In genomic region chr15:101173421-101174211, GRCm38 (mm10) we compare ENCODE assay signal across 8 mouse cellular contexts. TPM values are rescaled to one million over a fixed set of nuclear protein-coding genes. Genes with fewer than 3 reads are reported as not detected.
A peak's percentile ranks its signal among the peaks of the same experiment; 100 is the strongest.
DNase-seq lines count a peak whose midpoint lies in the region; ATAC-seq and TF ChIP-seq lines count a peak whose summit lies in the region.

TSS of gene Acvr1b (plus strand) at chr15:101174067.

- no peak for TF ChIP-seq EP300 in MEL (IDR thresholded peaks at IDR 0.05; ENCODE audit: low read depth in 1 of 2, low read length in 2 of 2)

- H3K9ac ChIP-seq in MEL (ENCODE audit: control insufficient read depth, low read depth, low read length, poor library complexity, severe bottlenecking), result peak within 1 kb of the TSS; percentile 88
- H3K9ac ChIP-seq in lung, embryonic 14.5 days, result peak within 1 kb of the TSS; percentile 90

- peak within 1 kb of the TSS; percentile 70 for H3K27ac ChIP-seq in MEL (ENCODE audit: control insufficient read depth, low read depth, low read length)
- H3K27ac ChIP-seq in lung, embryonic 14.5 days (ENCODE audit: low read depth), result peak within 1 kb of the TSS; percentile 75

- peaks cover 34% of the 10 kb centered on the region for H3K79me2 ChIP-seq in MEL (ENCODE audit: control insufficient read depth, insufficient read depth, low read length, poor library complexity)

- H3K4me1 ChIP-seq in MEL (ENCODE audit: control insufficient read depth in 1 of 2, insufficient read depth in 2 of 2, low read length in 2 of 2), result peaks cover 46 to 58% of the 10 kb centered on the region in 2 experiments
- peaks cover 16% of the 10 kb centered on the region; the same call in 1 of the 2 replicates for H3K4me1 ChIP-seq in lung, embryonic 14.5 days (ENCODE audit: insufficient read depth)

- H3K36me3 ChIP-seq in MEL (ENCODE audit: control insufficient read depth in 1 of 2, insufficient read depth in 2 of 2, low read length in 2 of 2), result peaks cover 0 to 68% of the 10 kb centered on the region in 2 experiments; a peak in 2 of 4 replicates
- no peaks in the 10 kb centered on the region for H3K36me3 ChIP-seq in lung, embryonic 14.5 days (ENCODE audit: insufficient read depth)

- peak; percentile 94 for DNase-seq in MEL (ENCODE audit: low read depth, low spot score)
- DNase-seq in cerebellum, adult 18-20 months, result peak; percentile 89 to 95
- DNase-seq in layer of hippocampus, adult 8-10 months (ENCODE audit: low spot score in 2 of 2), result peak; percentile 77 to 80
- DNase-seq in lung, embryonic 14.5 days, result peak; percentile 96
- DNase-seq in testis, postnatal 14 days (ENCODE audit: low spot score), result peak; percentile 90

- peak within 1 kb of the TSS; percentile 93 for H3K4me2 ChIP-seq in lung, embryonic 14.5 days

- H3K4me3 ChIP-seq in MEL (ENCODE audit: control insufficient read depth in 1 of 2, insufficient read depth in 1 of 2, low read depth in 2 of 2, low read length in 2 of 2), result peak within 1 kb of the TSS; percentile 85 to 93
- H3K4me3 ChIP-seq in lung, embryonic 14.5 days (ENCODE audit: low read depth, low read length), result peak within 1 kb of the TSS; percentile 79

- no peak for TF ChIP-seq CTCF in MEL (IDR thresholded peaks at IDR 0.05 in 2 of 3, conservative IDR thresholded peaks at IDR 0.05 in 1 of 3; ENCODE audit: control insufficient read depth in 1 of 3, insufficient read depth in 1 of 3, low read depth in 2 of 3, low read length in 3 of 3, poor library complexity in 1 of 3, severe bottlenecking in 1 of 3)
- TF ChIP-seq CTCF in lung, embryonic 14.5 days (IDR thresholded peaks at IDR 0.05; ENCODE audit: low read depth), result no peak

- TF ChIP-seq POLR2A in MEL (IDR thresholded peaks at IDR 0.05; ENCODE audit: control insufficient read depth in 1 of 2, insufficient read depth in 1 of 2, low read depth in 1 of 2, low read length in 2 of 2, poor library complexity in 1 of 2), result peak; percentile 78 to 91; a peak in 3 of 4 replicates

- ATAC-seq in frontal cortex, adult (ENCODE audit: low TSS enrichment), result peak; percentile 69
- peak; percentile 87 to 88 for ATAC-seq in hematopoietic stem cell, adult 5-6 weeks (replicated peaks in 1 of 2; ENCODE audit: insufficient read depth in 1 of 2, low FRiP score in 2 of 2, low TSS enrichment in 1 of 2, low read depth in 1 of 2, poor library complexity in 2 of 2, severe bottlenecking in 2 of 2)
- peak; percentile 91 for ATAC-seq in lung, embryonic 14.5 days (ENCODE audit: insufficient read depth)
- peak; percentile 82 for ATAC-seq in neutrophil, adult 5-6 weeks (ENCODE audit: extremely low read depth, insufficient number of reproducible peaks, low FRiP score, poor library complexity, severe bottlenecking)

- no peaks in the 10 kb centered on the region for H3K27me3 ChIP-seq in MEL (ENCODE audit: control insufficient read depth in 1 of 2, insufficient read depth in 2 of 2, low read length in 2 of 2)
- no peaks in the 10 kb centered on the region for H3K27me3 ChIP-seq in lung, embryonic 14.5 days (ENCODE audit: insufficient read depth, low read length)

- WGBS in lung, embryonic 14.5 days, result under 1% methylated on average over 30 of the region's 87 CpGs

- no peak for TF ChIP-seq RAD21 in MEL (IDR thresholded peaks at IDR 0.05; ENCODE audit: low read depth, low read length)

- no peaks in the 10 kb centered on the region for H3K9me3 ChIP-seq in MEL (replicated peaks; ENCODE audit: insufficient read depth, low read length)
- no peaks in the 10 kb centered on the region for H3K9me3 ChIP-seq in lung, embryonic 14.5 days (ENCODE audit: low read depth, low read length)

TF ChIP-seq in MEL, 35 proteins besides CTCF, POLR2A, EP300 and RAD21:
- TF ChIP-seq UBTF (IDR thresholded peaks at IDR 0.05; ENCODE audit: borderline replicate concordance, insufficient read depth, low read depth, low read length), result peak; percentile 90
- TF ChIP-seq NRF1 (IDR thresholded peaks at IDR 0.05; ENCODE audit: insufficient read depth, low read depth, low read length, poor library complexity, severe bottlenecking), result peak; percentile 66
- no peak for TF ChIP-seq ZKSCAN1 (IDR thresholded peaks at IDR 0.05; ENCODE audit: low read depth, low read length)
- no peak for TF ChIP-seq ETS1 (IDR thresholded peaks at IDR 0.05; ENCODE audit: low read depth, low read length)
- TF ChIP-seq ZMIZ1 (IDR thresholded peaks at IDR 0.05; ENCODE audit: low read depth, low read length), result peak; percentile 76
- TF ChIP-seq SMC3 (IDR thresholded peaks at IDR 0.05; ENCODE audit: low read depth, low read length), result no peak
- 0 out of 2 replicates have a peak, but pooled peaks have one; percentile 20 for TF ChIP-seq ELF1 (IDR thresholded peaks at IDR 0.05; ENCODE audit: low read depth, low read length)
- TF ChIP-seq TBP (IDR thresholded peaks at IDR 0.05; ENCODE audit: low read depth, low read length), result peak; percentile 56; the same call in 1 of the 2 replicates
- TF ChIP-seq MAX (IDR thresholded peaks at IDR 0.05; ENCODE audit: low read length), result peak; percentile 61; the same call in 1 of the 2 replicates
- peak; percentile 80; the same call in 1 of the 2 replicates for TF ChIP-seq POLR2AphosphoS2 (IDR thresholded peaks at IDR 0.05; ENCODE audit: low read length)
- peak; percentile 80 for TF ChIP-seq MXI1 (IDR thresholded peaks at IDR 0.05; ENCODE audit: low read depth, low read length)
- TF ChIP-seq ZNF384 (IDR thresholded peaks at IDR 0.05; ENCODE audit: low read depth, low read length), result no peak
- TF ChIP-seq SIN3A (IDR thresholded peaks at IDR 0.05; ENCODE audit: low read length), result peak; percentile 64
- no peak for TF ChIP-seq MYB (IDR thresholded peaks at IDR 0.05; ENCODE audit: low read depth, low read length)
- peak; percentile 54; the same call in 1 of the 2 replicates for TF ChIP-seq USF1 (IDR thresholded peaks at IDR 0.05; ENCODE audit: low read depth, low read length)
- TF ChIP-seq MAZ (IDR thresholded peaks at IDR 0.05; ENCODE audit: low read depth, low read length), result peak; percentile 87
- TF ChIP-seq BHLHE40 (IDR thresholded peaks at IDR 0.05; ENCODE audit: borderline replicate concordance, low read depth, low read length), result peak; percentile 92
- TF ChIP-seq MYC (IDR thresholded peaks at IDR 0.05; ENCODE audit: low read depth, low read length), result 0 out of 2 replicates have a peak, but pooled peaks have one; percentile 16
- no peak for TF ChIP-seq E2F4 (IDR thresholded peaks at IDR 0.05; ENCODE audit: borderline replicate concordance, low read depth, low read length)
- TF ChIP-seq HCFC1 (IDR thresholded peaks at IDR 0.05; ENCODE audit: low read depth, low read length), result peak; percentile 73
- 0 out of 2 replicates have a peak, but pooled peaks have one; percentile 72 for TF ChIP-seq CHD1 (IDR thresholded peaks at IDR 0.05; ENCODE audit: low read depth, low read length)
- no peak for TF ChIP-seq TAL1 (IDR thresholded peaks at IDR 0.05; ENCODE audit: low read length)
- TF ChIP-seq NELFE (IDR thresholded peaks at IDR 0.05; ENCODE audit: low read depth, low read length), result peak; percentile 80

RNA-seq across cellular contexts. Expression of gene Acvr1b, which starts in this region (rescaled TPM):
- total RNA-seq in MEL (2012; rRNA removed), result 9.7 and 10.4 TPM in 2 replicates
- 10 to 100 TPM in 1 of 2 experiments, not detected in 1; 13.2 TPM for polyA plus RNA-seq in MEL (2012; ENCODE audit: insufficient read depth in 1 of 2, insufficient read length in 2 of 2, low read depth in 1 of 2, low replicate concordance in 2 of 2, missing spikeins in 1 of 2)
- 19.6 and 25.5 TPM in 2 replicates for total RNA-seq in hematopoietic stem cell, adult 5-6 weeks (2017)
- 10 to 100 TPM; 81.2 to 96.0 (median 85.4) TPM for total RNA-seq in layer of hippocampus, adult 8-10 months (2022)
- polyA plus RNA-seq in lung, embryonic 14.5 days (2014; fragmentation: Nextera tagmentation; extraction: Ambion mirVana), result 6.3 and 6.4 TPM in 2 replicates
- 22.0 and 23.1 TPM in 2 replicates for total RNA-seq in neutrophil, adult 5-6 weeks (2017)

Comparison
In these comparisons a context has a peak if more than half of its experiments do, and no peak if none do; other contexts are left out.
1. Peak in every context shown above with its lines: DNase-seq, ATAC-seq, H3K4me3 ChIP-seq and H3K27ac ChIP-seq.